Mouse (Mus musculus) liver, adult 2 months (tissue): ENCODE measurements around the gene Hist2h2bb.

Experiments
- CTCF ChIP-seq: fragments of 200-500 bp; IDR thresholded peaks from 2 replicates; pipeline ENCODE4 v1.5.1; 2011; ENCODE audit warnings: low read depth, low read length, control low read depth
- POLR2A ChIP-seq: fragments of 200-500 bp; IDR thresholded peaks from 2 replicates; pipeline ENCODE4 v1.6.1; 2011; ENCODE audit warnings: low read length, control low read depth; ENCODE audit not compliant: insufficient read depth; ENCODE audit errors: extremely low read depth

GRCm38 (mm10) chr3:96293368-96293767 is 23.8 kb downstream of the Hist2h2bb start:
- TF ChIP-seq CTCF (no peak), POLR2A (no peak)
